Comparison of ENCODE assay signal across 15 mouse cellular contexts in genomic region chr13:85159971-85160370, GRCm38 (mm10).
"Had no signal": no experiment of that assay in that cellular context is flagged by ENCODE, and none has a peak within 500 bp of the region (broad histone marks: within the 10 kb centered on the region; RNA-seq: fewer than 3 reads in every experiment).

No protein-coding gene starts in this region.

- H3K4me2 ChIP-seq: limb, embryonic 15.5 days; lung, embryonic 15.5 days; midbrain, embryonic 12.5 days; neural tube, embryonic 13.5 days had no signal

- DNase-seq: kidney, adult 11 months; kidney, adult 9 months; kidney, postnatal 10 days; kidney, postnatal 4 days; retina, postnatal 1 day; right cerebral cortex, postnatal 4 days; spleen, adult 18-20 months; thymus, adult 18-20 months; thymus, postnatal 14 days had no signal

- ATAC-seq: midbrain, embryonic 16.5 days had no signal

- H3K4me1 ChIP-seq: limb, embryonic 15.5 days; lung, embryonic 15.5 days; midbrain, embryonic 12.5 days; neural tube, embryonic 13.5 days had no signal

- H3K9me3 ChIP-seq: limb, embryonic 15.5 days; lung, embryonic 15.5 days; midbrain, embryonic 12.5 days; neural tube, embryonic 13.5 days had no signal

- H3K9ac ChIP-seq: limb, embryonic 15.5 days; lung, embryonic 15.5 days; midbrain, embryonic 12.5 days; neural tube, embryonic 13.5 days had no signal

- H3K27ac ChIP-seq: layer of hippocampus, adult 2 months; limb, embryonic 15.5 days; lung, embryonic 15.5 days; midbrain, embryonic 12.5 days; neural tube, embryonic 13.5 days had no signal

- H3K4me3 ChIP-seq: layer of hippocampus, adult 2 months; limb, embryonic 15.5 days; lung, embryonic 15.5 days; midbrain, embryonic 12.5 days; neural tube, embryonic 13.5 days had no signal

- H3K36me3 ChIP-seq: limb, embryonic 15.5 days; lung, embryonic 15.5 days; midbrain, embryonic 12.5 days; neural tube, embryonic 13.5 days had no signal

- H3K27me3 ChIP-seq: limb, embryonic 15.5 days; lung, embryonic 15.5 days; midbrain, embryonic 12.5 days; neural tube, embryonic 13.5 days had no signal
